Mouse (Mus musculus): ENCODE results near the gene Rapgef4.

- TF ChIP-seq CTCF (IDR thresholded peaks at IDR 0.05; ENCODE audit: low read depth) = no peak
- no peak for TF ChIP-seq EP300 (IDR thresholded peaks at IDR 0.05; ENCODE audit: low read depth)
Measured at GRCm38 (mm10) chr2:72037357-72037756, 56.3 kb downstream of the Rapgef4 start.
